Mouse (Mus musculus): ENCODE results near the gene Gm49486. TPM values are rescaled to one million over a fixed set of nuclear protein-coding genes. Genes with fewer than 3 reads are reported as not detected.

Gene Gm49486
- total and polyA plus RNA-seq, 3 experiments = 0.11 TPM; not detected in 2

DNA sequence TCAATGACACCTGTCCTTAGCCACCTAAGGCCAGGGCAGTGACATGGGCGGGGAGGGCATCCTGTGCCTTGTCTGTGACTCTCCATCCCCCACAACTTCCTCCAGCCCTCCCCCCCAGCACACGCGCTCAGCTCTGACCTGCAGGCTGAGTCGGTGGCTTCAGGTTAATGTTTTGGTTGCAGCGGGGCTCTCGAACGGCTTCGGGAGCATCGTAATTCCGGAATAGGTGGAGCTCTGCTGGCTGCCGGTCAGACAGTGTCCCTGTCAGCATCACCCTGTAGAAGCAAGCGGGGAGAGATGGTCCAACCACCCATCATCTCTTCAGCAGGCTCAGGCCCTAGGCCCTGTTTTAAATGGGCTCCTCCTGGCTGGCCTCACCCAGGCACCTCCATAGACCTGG is 60.2 kb downstream of the Gm49486 start:
- ATAC-seq (ENCODE audit: extremely low read depth, insufficient number of reproducible peaks, low FRiP score, poor library complexity, severe bottlenecking) (no peak), DNase-seq (ENCODE audit: low spot score) (no peak)
- no peaks in the 10 kb centered on the region; the same call in 1 of the 2 replicates for H3K27me3 ChIP-seq (ENCODE audit: insufficient read depth, low read length)
- H3K4me1 ChIP-seq (ENCODE audit: insufficient read depth, low read depth, low read length) = no peaks in the 10 kb centered on the region
- peaks cover 86% of the 10 kb centered on the region for H3K36me3 ChIP-seq (replicated peaks)
- H3K9me3 ChIP-seq (replicated peaks) = no peaks in the 10 kb centered on the region
- H3K4me3 ChIP-seq (ENCODE audit: low read depth, low read length) = no peak overlapping the region
- no peak for TF ChIP-seq CTCF (IDR thresholded peaks at IDR 0.05; ENCODE audit: low read depth, low read length)
- TF ChIP-seq TAL1 (conservative IDR thresholded peaks at IDR 0.05; ENCODE audit: low read depth, low read length) = no peak
- no peak for TF ChIP-seq GATA2 (IDR thresholded peaks at IDR 0.05; ENCODE audit: borderline replicate concordance, low read depth, low read length)
- no peak for TF ChIP-seq GATA1 (IDR thresholded peaks at IDR 0.05; ENCODE audit: borderline replicate concordance, low read length)
- TF ChIP-seq POLR2AphosphoS5 (IDR thresholded peaks at IDR 0.05; ENCODE audit: insufficient replicate concordance, low read depth, low read length) = no peak

DNA sequence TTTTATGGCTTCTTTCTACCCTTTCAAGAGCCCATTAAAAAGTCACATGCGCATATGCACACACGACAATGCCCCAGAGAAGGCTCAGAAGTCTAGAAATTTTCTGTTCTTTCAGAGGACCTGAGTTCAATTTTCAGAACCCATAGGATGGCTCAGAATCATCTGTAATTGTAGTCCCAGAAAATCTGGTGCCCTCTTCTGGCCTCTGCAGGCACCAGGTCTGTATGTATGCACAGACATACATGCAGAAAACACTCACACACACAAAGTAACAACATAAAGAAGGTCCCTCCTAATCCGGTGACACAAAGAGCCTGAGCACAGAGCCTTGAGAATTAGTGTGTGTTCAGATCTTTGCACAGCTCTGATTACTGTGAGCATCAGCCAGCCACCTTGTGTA is 61.1 kb downstream of the Gm49486 start:
- Histone ChIP-seq H3K9me3 (replicated peaks) (no peaks in the 10 kb centered on the region), H3K36me3 (replicated peaks) (peaks cover 90% of the 10 kb centered on the region), H3K27me3 (ENCODE audit: insufficient read depth, low read length) (no peaks in the 10 kb centered on the region), H3K4me3 (ENCODE audit: low read depth, low read length) (no peak overlapping the region), H3K4me1 (ENCODE audit: insufficient read depth, low read depth, low read length) (no peaks in the 10 kb centered on the region)
- no peak for TF ChIP-seq POLR2AphosphoS5 (IDR thresholded peaks at IDR 0.05; ENCODE audit: insufficient replicate concordance, low read depth, low read length)
- TF ChIP-seq GATA1 (IDR thresholded peaks at IDR 0.05; ENCODE audit: borderline replicate concordance, low read length) = no peak
- TF ChIP-seq GATA2 (IDR thresholded peaks at IDR 0.05; ENCODE audit: borderline replicate concordance, low read depth, low read length) = no peak
- TF ChIP-seq TAL1 (conservative IDR thresholded peaks at IDR 0.05; ENCODE audit: low read depth, low read length) = no peak
- no peak for TF ChIP-seq CTCF (IDR thresholded peaks at IDR 0.05; ENCODE audit: low read depth, low read length)
- no peak for ATAC-seq (ENCODE audit: extremely low read depth, insufficient number of reproducible peaks, low FRiP score, poor library complexity, severe bottlenecking)
- DNase-seq (ENCODE audit: low spot score) = no peak

DNA sequence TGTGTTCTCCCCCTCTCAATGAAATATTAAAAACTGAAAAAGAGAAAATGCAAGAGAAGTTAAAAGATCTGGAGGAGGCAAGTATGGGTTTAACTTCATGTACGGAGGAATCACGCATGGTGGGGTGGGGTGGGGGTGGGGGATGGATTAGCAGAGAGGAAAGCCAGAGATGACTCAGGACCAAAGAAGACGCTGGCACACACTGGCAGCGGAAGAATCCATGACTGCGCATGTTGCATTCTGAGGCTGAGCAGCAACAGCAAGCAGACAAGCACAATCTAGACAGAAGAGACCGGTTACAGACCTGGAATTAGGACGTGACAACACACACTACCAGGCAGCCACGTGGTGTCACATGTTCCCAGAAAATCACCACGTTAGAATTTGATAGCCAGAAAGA is 63.6 kb downstream of the Gm49486 start:
- no peak for DNase-seq (ENCODE audit: low spot score)
- no peak for ATAC-seq (ENCODE audit: extremely low read depth, insufficient number of reproducible peaks, low FRiP score, poor library complexity, severe bottlenecking)
- H3K9me3 ChIP-seq (replicated peaks) = no peaks in the 10 kb centered on the region
- TF ChIP-seq TAL1 (conservative IDR thresholded peaks at IDR 0.05; ENCODE audit: low read depth, low read length) (no peak), GATA2 (IDR thresholded peaks at IDR 0.05; ENCODE audit: borderline replicate concordance, low read depth, low read length) (no peak), GATA1 (IDR thresholded peaks at IDR 0.05; ENCODE audit: borderline replicate concordance, low read length) (no peak), CTCF (IDR thresholded peaks at IDR 0.05; ENCODE audit: low read depth, low read length) (no peak), POLR2AphosphoS5 (IDR thresholded peaks at IDR 0.05; ENCODE audit: insufficient replicate concordance, low read depth, low read length) (no peak)
- no peak overlapping the region for H3K4me3 ChIP-seq (ENCODE audit: low read depth, low read length)
- no peaks in the 10 kb centered on the region for H3K27me3 ChIP-seq (ENCODE audit: insufficient read depth, low read length)
- no peaks in the 10 kb centered on the region for H3K4me1 ChIP-seq (ENCODE audit: insufficient read depth, low read depth, low read length)
- peaks cover 83% of the 10 kb centered on the region for H3K36me3 ChIP-seq (replicated peaks)

DNA sequence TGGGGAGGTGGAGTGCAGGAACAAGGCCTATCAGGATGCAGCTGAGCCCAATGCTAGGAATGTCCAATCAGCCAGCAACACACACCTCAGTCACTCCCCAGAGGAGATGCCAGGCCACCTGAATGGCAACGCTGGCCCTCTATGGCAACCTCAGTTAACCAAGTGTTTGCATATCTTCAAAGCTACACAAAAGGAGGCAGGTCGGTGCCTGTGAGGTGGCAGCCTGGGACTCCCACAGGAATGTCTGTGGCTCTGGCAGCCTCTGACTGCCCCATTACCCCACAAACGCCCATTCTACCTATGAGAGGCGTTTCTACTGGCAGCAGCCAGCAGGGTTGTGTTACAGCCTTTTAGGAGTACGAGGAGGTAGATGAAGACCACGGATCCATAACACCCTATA is 69.4 kb downstream of the Gm49486 start:
- Histone ChIP-seq H3K36me3 (replicated peaks) (peaks cover 87% of the 10 kb centered on the region), H3K4me1 (ENCODE audit: insufficient read depth, low read depth, low read length) (no peaks in the 10 kb centered on the region), H3K4me3 (ENCODE audit: low read depth, low read length) (no peak overlapping the region), H3K9me3 (replicated peaks) (no peaks in the 10 kb centered on the region), H3K27me3 (ENCODE audit: insufficient read depth, low read length) (no peaks in the 10 kb centered on the region)
- ATAC-seq (ENCODE audit: extremely low read depth, insufficient number of reproducible peaks, low FRiP score, poor library complexity, severe bottlenecking) (no peak), DNase-seq (ENCODE audit: low spot score) (no peak)
- TF ChIP-seq GATA1 (IDR thresholded peaks at IDR 0.05; ENCODE audit: borderline replicate concordance, low read length) (no peak), GATA2 (IDR thresholded peaks at IDR 0.05; ENCODE audit: borderline replicate concordance, low read depth, low read length) (no peak), POLR2AphosphoS5 (IDR thresholded peaks at IDR 0.05; ENCODE audit: insufficient replicate concordance, low read depth, low read length) (no peak), TAL1 (conservative IDR thresholded peaks at IDR 0.05; ENCODE audit: low read depth, low read length) (no peak), CTCF (IDR thresholded peaks at IDR 0.05; ENCODE audit: low read depth, low read length) (no peak)

DNA sequence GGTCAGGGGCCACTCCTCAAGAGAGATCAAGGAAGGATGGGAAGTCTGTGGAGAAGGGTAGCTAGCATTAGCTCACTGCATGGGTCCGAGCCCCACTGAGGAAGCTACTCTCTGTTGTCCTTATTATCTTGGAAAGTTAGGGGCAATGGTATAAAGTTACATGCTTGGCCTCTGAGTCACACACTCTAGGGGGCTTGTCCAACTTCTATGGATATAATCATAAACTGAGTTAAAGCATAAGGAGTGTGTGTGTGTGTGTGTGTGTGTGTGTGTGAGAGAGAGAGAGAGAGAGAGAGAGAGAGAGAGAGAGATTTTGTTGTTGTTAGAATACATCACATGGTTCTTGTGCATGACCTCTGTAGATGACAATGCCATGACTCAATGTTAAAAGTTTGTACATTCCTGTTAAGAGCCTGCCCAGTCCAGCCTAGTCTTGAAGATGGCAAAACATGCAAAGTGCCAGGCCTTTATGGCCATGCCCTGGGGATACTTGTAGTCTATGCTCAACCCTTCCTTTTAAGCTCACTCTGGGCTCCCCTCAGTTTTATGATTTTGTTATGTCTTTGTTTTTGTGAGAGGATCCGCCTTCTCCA is 70.5 kb downstream of the Gm49486 start:
- no peaks in the 10 kb centered on the region for H3K9me3 ChIP-seq (replicated peaks)
- no peak for TF ChIP-seq CTCF (IDR thresholded peaks at IDR 0.05; ENCODE audit: low read depth, low read length)
- TF ChIP-seq POLR2AphosphoS5 (IDR thresholded peaks at IDR 0.05; ENCODE audit: insufficient replicate concordance, low read depth, low read length) = no peak
- TF ChIP-seq GATA1 (IDR thresholded peaks at IDR 0.05; ENCODE audit: borderline replicate concordance, low read length) = no peak
- no peak for TF ChIP-seq TAL1 (conservative IDR thresholded peaks at IDR 0.05; ENCODE audit: low read depth, low read length)
- no peak for TF ChIP-seq GATA2 (IDR thresholded peaks at IDR 0.05; ENCODE audit: borderline replicate concordance, low read depth, low read length)
- no peaks in the 10 kb centered on the region for H3K4me1 ChIP-seq (ENCODE audit: insufficient read depth, low read depth, low read length)
- peaks cover 88% of the 10 kb centered on the region for H3K36me3 ChIP-seq (replicated peaks)
- H3K27me3 ChIP-seq (ENCODE audit: insufficient read depth, low read length) = no peaks in the 10 kb centered on the region
- H3K4me3 ChIP-seq (ENCODE audit: low read depth, low read length) = no peak overlapping the region
- no peak for ATAC-seq (ENCODE audit: extremely low read depth, insufficient number of reproducible peaks, low FRiP score, poor library complexity, severe bottlenecking)
- no peak for DNase-seq (ENCODE audit: low spot score)

DNA sequence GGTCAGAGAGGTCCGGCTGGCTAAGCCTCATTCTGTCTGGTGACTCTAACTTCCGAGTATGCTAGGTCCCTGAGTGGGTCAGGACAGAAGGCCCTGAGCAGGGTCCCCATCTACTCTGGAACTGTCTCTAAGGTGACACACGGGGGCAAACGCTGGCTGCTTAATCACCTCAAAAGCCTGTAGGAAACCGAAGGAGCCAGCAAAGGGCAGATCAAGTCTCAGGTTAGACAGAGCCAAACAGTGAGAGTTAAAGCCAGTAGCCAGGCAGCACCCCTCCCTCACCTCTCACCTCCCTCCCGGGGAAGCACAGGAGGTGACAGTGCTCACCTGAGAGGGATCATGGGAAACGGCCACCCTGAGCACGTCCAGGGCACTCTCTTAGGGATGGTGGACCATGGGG is 74.5 kb downstream of the Gm49486 start:
- no peak overlapping the region for H3K4me3 ChIP-seq (ENCODE audit: low read depth, low read length)
- ATAC-seq (ENCODE audit: extremely low read depth, insufficient number of reproducible peaks, low FRiP score, poor library complexity, severe bottlenecking) = no peak
- no peaks in the 10 kb centered on the region for H3K9me3 ChIP-seq (replicated peaks)
- TF ChIP-seq GATA1 (IDR thresholded peaks at IDR 0.05; ENCODE audit: borderline replicate concordance, low read length) (no peak), CTCF (IDR thresholded peaks at IDR 0.05; ENCODE audit: low read depth, low read length) (no peak), POLR2AphosphoS5 (IDR thresholded peaks at IDR 0.05; ENCODE audit: insufficient replicate concordance, low read depth, low read length) (no peak), GATA2 (IDR thresholded peaks at IDR 0.05; ENCODE audit: borderline replicate concordance, low read depth, low read length) (no peak), TAL1 (conservative IDR thresholded peaks at IDR 0.05; ENCODE audit: low read depth, low read length) (no peak)
- peaks cover 5% of the 10 kb centered on the region; the same call in 1 of the 2 replicates for H3K4me1 ChIP-seq (ENCODE audit: insufficient read depth, low read depth, low read length)
- H3K36me3 ChIP-seq (replicated peaks) = peaks cover 96% of the 10 kb centered on the region
- no peaks in the 10 kb centered on the region; the same call in 1 of the 2 replicates for H3K27me3 ChIP-seq (ENCODE audit: insufficient read depth, low read length)
- DNase-seq (ENCODE audit: low spot score) = no peak

Measured in G1E (cell line).